Mouse (Mus musculus): ENCODE data around the gene Gm13693.
"Not testable (repeated sequence)": the region's sequence is repeated elsewhere in the genome, so short reads cannot be mapped to it uniquely, and the experiment has no call there.

DNA sequence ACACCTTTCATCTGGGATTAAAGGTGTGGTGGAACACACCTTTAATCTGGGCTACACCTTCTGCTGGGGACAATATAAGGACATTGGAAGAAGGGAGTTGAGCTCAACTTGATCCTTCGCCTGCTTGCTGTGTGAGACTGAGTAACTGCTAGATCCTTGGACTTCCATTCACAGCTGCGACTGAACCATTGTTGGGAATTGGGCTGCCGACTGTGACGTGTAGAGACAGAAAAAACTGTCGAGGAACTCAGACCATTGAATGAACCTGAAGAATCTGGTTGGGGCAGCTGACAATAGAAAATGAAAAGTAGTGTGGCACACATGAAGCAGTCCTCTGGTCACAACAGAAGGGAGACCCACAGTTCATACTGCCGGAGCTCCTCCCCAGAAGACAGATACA lies 17.3 kb downstream of the Gm13693 start, which contains the start of gene Gm13694:
- TF ChIP-seq CHD2 (IDR thresholded peaks at IDR 0.05; ENCODE audit: low read depth, low read length); HCFC1 (IDR thresholded peaks at IDR 0.05; ENCODE audit: borderline replicate concordance, insufficient read depth, low read length); ZC3H11A (IDR thresholded peaks at IDR 0.05; ENCODE audit: borderline replicate concordance, low read depth, low read length): not testable (repeated sequence)
